Mouse (Mus musculus): ENCODE results near the gene Gm20388. TPM values are rescaled to one million over a fixed set of nuclear protein-coding genes. Genes with fewer than 3 reads are reported as not detected.

Gm20388 gene
- total RNA-seq, 2 experiments from 2014 or later = 2.4 to 2.6 TPM

DNA sequence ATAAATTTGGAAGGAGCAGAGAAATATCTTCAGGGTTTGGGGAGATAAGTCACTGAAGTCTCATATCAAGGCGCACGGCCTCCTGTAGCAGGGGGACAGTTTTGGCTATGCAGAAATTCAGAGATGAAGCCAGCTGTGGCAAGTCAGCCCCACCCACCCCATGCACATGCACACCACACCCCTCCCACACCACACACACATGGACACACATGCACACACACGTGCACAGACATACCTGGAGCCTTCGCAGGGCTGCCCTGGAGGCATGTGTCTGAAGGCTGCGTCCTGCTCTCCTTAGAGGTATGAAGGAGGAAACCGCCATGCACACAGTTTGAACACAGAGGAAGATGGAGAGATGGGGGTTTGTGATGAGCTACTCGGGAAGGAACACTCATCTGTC, 2849.5 kb downstream of the Gm20388 start:
- intact Hi-C loops (cut with DNase I) = no loop called here
- Histone ChIP-seq H3K27ac (no peak overlapping the region), H3K4me3 (no peak overlapping the region)
- no peak for DNase-seq (ENCODE audit: extremely low spot score in 1 of 2, low spot score in 2 of 2)
- no peak for TF ChIP-seq CTCF (IDR thresholded peaks at IDR 0.05)

DNA sequence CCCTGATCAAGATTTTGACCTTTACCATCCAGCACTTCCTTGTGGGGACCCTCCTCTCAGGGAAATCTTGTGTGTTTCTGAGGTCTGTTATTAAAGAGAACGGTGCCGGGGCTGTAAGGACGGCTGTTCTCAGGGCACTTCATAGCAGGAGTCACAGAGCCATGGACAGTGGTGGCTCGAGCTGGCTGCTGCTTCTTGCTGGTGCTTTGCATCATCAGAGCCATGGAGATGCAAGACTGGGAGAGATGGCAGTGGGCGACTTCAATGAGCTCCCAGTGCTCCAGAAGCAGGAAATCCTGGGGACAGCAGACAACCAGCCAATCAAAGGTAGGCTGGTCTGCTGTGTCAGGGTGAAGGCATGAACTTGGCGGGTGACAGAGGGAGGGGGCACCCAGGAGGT, 2850.5 kb downstream of the Gm20388 start:
- no peak overlapping the region for H3K4me3 ChIP-seq
- intact Hi-C loops (cut with DNase I) = no loop called here

GRCm38 (mm10) chr8:122762731-122763266, 2852.2 kb downstream of the Gm20388 start:
- TF ChIP-seq CTCF (IDR thresholded peaks at IDR 0.05) = no peak
- H3K27ac ChIP-seq = no peak overlapping the region
- no peak for DNase-seq (ENCODE audit: extremely low spot score in 1 of 2, low spot score in 2 of 2)
- intact Hi-C loops (cut with DNase I) = no loop called here
- no peak overlapping the region for H3K4me3 ChIP-seq

More for the DNA sequence above, 2850.5 kb downstream of the Gm20388 start:
- no peak overlapping the region for H3K27ac ChIP-seq
- no peak for DNase-seq (ENCODE audit: extremely low spot score in 1 of 2, low spot score in 2 of 2)
- no peak for TF ChIP-seq CTCF (IDR thresholded peaks at IDR 0.05)

GRCm38 (mm10) chr8:122763267-122763738, 2852.7 kb downstream of the Gm20388 start:
- no peak for TF ChIP-seq CTCF (IDR thresholded peaks at IDR 0.05)
- Histone ChIP-seq H3K27ac (no peak overlapping the region), H3K4me3 (no peak overlapping the region)
- intact Hi-C loops (cut with DNase I) = no loop called here
- DNase-seq (ENCODE audit: extremely low spot score in 1 of 2, low spot score in 2 of 2) = no peak

DNA sequence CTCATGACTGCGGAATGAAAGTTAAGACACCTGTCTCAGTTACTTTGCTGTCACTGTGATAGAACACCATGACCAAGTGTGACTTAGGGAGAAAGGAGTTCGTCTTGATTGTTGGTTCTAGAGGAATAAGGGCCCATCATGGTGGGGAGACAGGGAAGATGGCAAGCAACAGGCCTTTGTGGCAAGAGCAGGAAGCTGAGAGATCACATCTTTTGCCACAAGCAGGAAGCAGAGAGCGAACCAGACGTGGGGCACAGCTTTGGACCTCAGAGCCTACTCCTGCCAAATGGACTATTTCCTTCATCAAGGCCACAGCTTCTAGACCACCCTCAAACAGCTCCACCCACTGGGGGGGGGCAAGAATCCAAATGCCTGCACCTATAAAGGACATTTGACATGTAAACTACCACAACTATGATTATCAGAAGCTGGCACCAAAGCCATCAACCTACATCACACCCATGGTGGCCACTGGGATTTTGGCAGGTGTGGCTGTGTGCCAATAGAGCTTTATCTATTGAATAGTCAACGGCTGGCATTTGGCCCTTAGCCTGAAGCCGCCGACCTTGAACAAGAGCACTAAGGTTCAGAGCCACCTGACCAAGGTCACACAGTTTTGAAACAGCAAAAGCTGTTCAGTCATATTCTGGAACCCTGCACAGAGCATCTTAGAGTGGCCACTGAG, 2854.3 kb downstream of the Gm20388 start:
- TF ChIP-seq CTCF (IDR thresholded peaks at IDR 0.05) = no peak
- no peak for DNase-seq (ENCODE audit: extremely low spot score in 1 of 2, low spot score in 2 of 2)
- Histone ChIP-seq H3K4me3 (no peak overlapping the region), H3K27ac (no peak overlapping the region)
- intact Hi-C loops (cut with DNase I) = no loop called here

DNA sequence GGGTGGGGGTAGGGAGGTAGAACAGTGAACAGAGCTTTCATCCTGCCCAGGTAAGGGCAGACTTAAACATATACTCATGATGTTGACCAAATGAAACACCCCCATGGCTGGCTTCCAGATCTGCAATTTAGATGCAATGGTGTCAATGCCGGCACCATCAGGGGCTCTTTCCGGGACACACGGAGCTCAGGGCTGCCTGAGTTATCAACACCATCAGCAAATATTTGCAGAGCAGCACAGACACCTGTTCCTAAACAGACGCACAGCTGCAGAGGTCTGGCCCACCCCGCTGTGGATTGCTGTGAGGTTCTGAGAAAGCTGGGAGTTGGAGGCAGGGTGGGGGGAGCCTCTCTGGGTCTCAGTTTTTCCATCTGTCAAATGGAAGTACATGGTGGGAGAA, 2855.5 kb downstream of the Gm20388 start:
- no peak overlapping the region for H3K4me3 ChIP-seq

DNA sequence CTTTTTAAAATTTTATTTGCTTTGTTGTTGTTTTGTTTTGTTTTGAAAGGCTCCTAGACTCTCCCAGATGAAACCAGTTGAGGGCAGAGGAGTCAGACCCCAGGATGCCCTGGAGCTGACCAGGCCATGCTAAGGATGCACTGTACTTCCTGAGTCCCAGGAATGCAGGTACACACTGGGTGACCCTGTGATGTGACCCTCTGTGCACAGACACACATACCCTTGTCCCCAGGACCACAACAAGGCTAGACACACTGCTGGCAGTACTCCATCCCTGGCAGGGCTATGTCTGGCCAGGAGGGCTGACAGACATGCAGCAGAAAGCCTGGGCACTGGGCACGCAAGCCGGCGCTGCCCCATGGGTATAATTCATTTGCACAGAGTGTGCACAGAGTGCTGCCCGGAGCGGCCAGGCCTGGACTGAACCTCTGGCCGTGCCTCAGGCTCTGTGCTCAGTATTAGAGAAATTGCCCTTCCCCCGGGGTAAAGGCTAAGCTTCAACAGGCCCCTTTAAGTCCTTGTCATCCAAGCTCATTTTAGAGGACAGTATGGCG, 2856.1 kb downstream of the Gm20388 start:
- no peak overlapping the region for H3K4me3 ChIP-seq
- H3K27ac ChIP-seq = no peak overlapping the region
- TF ChIP-seq CTCF (IDR thresholded peaks at IDR 0.05) = no peak
- intact Hi-C loops (cut with DNase I) = no loop called here
- no peak for DNase-seq (ENCODE audit: extremely low spot score in 1 of 2, low spot score in 2 of 2)

More for the DNA sequence above, 2855.5 kb downstream of the Gm20388 start:
- intact Hi-C loops (cut with DNase I) = no loop called here
- no peak for TF ChIP-seq CTCF (IDR thresholded peaks at IDR 0.05)
- no peak overlapping the region for H3K27ac ChIP-seq
- no peak for DNase-seq (ENCODE audit: extremely low spot score in 1 of 2, low spot score in 2 of 2)

DNA sequence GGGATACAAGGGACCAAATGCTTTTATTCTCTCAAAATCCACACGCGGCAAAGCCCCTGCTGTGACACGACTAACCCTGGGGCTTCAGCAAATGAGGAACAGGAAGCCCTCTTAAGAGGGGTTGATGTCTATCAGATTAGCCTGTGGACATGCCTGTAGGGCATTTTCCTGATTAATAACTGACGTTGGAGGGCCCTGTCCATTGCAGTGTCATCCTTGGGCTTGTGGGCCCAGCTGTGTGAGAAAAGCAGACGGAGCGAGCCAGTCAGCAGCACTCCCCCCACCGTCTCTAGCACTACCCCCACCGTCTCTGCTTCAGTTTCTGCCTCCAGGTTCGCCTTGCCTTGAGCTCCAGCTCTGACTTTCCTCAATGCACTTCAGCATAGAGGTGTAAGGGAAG, 2856.6 kb downstream of the Gm20388 start:
- H3K27ac ChIP-seq = no peak overlapping the region
- intact Hi-C loops (cut with DNase I) = no loop called here
- no peak for DNase-seq (ENCODE audit: extremely low spot score in 1 of 2, low spot score in 2 of 2)
- TF ChIP-seq CTCF (IDR thresholded peaks at IDR 0.05) = no peak
- H3K4me3 ChIP-seq = no peak overlapping the region

DNA sequence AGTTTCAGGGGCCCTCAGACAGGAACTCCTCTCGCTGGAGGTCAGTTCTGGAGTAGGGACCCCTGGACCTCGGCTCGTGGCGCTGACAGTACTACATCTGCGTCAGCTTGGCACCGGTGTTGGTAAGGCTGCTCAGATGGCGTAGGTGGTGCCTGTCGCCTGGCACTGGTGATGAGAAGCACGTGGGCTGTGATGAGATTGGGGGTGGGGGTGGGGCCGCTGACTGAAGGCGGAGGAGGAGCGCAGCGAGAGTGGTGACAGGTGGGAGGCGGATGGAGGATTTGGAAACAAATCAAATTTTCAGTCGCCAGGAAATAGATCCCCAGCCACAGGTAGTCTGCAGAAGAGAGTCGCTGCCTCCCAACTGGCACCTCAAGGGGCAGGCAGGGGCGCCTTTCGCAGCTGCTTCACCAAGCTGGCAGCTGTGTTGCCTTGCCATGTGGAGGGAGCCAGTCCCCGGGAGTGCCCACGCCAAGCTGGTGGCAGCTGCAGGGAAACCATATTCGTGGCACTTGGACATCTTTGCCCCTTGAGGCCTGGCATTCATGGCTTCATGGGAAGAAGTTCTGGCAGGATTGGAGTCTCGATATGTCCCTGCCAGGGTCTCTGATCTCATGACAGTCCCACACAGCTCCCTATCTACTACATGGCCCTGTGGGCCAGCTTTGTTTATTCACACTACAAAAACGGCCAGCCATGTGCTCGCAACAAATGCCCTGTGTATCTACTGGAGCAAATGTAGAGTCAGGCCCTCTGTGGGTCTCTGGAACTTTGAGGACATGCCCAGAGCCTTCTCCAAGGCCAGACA, 2858.8 kb downstream of the Gm20388 start:
- intact Hi-C loops (cut with DNase I) = loop anchor here (2.0 kb wide), 1 partner anchor 19 kb away; no protein-coding TSS in a partner anchor
- no peak for TF ChIP-seq CTCF (IDR thresholded peaks at IDR 0.05)
- H3K4me3 ChIP-seq = no peak overlapping the region
- DNase-seq (ENCODE audit: extremely low spot score in 1 of 2, low spot score in 2 of 2) = peak; percentile 54 to 63
- H3K27ac ChIP-seq = peak overlapping the region; percentile 44

- no peak overlapping the region for H3K27ac ChIP-seq
- no peak overlapping the region for H3K4me3 ChIP-seq
- intact Hi-C loops (cut with DNase I) = no loop called here
- no peak for DNase-seq (ENCODE audit: extremely low spot score in 1 of 2, low spot score in 2 of 2)
- no peak for TF ChIP-seq CTCF (IDR thresholded peaks at IDR 0.05)
These were observed 2861.9 kb downstream of the Gm20388 start for GRCm38 (mm10) chr8:122772431-122773060.
